Mouse (Mus musculus): Measurements from ENCODE around the gene Gsta2. TPM values are rescaled to one million over a fixed set of nuclear protein-coding genes. Genes with fewer than 3 reads are reported as not detected.

Gsta2 gene
- total RNA-seq (2015) (not detected in 2 replicates), total RNA-seq (2017) (not detected in 2 replicates)

DNA sequence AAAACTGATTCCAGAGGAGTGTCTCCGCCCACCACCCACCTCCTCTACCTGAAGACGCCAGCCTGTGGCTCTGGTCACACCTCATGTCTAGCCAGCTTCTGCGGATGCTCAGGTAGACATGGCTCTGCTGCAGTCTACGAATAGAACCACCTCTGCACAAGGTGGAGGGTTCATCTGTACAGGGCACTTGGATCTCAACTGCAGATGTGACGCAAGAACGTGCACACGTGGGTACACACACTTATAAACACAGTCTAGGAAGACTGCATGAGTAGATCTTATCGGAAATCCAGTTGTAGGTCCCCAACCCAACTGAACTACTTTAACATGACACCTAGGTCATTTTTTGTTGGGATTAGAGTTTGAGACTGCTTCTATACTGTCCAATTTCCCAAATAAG lies at the start of gene Gsta2:
Gene Gsta2, minus strand, starts transcription at position 178 of the 400 bp plus-strand sequence.
- no peak for ATAC-seq (replicated peaks; ENCODE audit: poor library complexity)

DNA sequence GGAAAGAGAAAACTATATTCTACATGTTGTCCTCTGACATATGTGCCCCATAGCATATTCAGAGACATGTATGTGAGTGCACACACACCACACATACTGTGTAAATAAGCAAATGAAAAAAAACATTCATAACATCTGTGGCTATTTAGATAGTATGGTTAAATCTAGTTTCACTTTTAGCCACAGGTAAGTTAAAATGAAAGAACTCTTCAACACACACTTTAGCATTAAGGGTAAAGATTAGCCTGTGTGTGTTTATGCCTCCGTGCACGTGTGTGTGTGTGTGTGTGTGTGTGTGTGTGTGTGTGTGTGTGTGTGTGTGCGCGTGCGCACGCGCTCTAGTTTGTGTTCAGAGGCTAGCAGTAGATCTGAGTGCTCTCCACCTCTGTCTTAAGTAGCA lies 46.0 kb upstream of the Gsta2 start:
- no peak for ATAC-seq (replicated peaks; ENCODE audit: poor library complexity)

- no peak for ATAC-seq (replicated peaks; ENCODE audit: poor library complexity)
Measured at GRCm38 (mm10) chr9:78400570-78400969, 45.0 kb upstream of the Gsta2 start.

DNA sequence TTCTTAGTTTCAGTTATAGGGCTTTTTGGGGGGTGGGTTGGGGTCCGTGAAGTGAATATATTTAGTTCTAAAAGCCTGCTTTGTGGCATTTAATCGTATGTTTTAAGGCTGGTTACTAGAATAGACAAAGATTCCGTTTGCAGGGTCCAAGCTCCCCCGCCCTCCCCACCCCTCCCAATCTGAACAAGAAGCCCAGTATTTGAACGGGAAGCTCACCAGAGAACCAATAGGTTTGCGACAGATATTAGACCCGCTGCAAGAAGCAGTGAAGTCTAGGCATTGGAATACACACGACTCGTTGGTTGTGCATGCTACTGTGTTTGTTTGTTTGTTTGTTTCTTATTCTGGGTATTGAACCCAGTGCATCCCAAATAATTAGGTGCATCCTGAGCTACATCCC lies 40.9 kb upstream of the Gsta2 start:
- ATAC-seq (replicated peaks; ENCODE audit: poor library complexity), result no peak

GRCm38 (mm10) chr9:78395630-78396351 lies 40.2 kb upstream of the Gsta2 start, which contains the start of gene Ddx43:
Ddx43 (plus strand) TSS chr9:78395777.
- ATAC-seq (replicated peaks; ENCODE audit: poor library complexity), result peak; percentile 83

GRCm38 (mm10) chr9:78395244-78395629 lies 39.6 kb upstream of the Gsta2 start:
- no peak for ATAC-seq (replicated peaks; ENCODE audit: poor library complexity)

DNA sequence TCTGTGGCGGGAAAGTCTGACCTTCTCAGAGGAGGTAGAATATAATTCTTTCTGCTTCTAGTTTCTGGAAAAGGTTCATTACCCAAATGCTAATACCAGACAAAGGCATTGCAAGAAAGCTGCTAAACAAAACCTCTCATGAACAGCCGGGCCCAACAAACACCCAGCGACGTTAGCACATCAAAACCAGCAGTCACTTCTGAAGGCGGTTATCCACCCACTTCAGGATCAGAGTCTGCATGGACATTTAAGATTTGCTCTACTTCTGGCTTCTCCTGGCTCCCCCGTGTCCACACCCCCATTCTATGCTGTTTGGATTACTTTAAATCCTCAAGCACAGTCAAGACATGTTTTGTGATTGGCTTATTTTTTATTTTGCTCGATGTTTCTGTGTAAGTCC lies 39.0 kb upstream of the Gsta2 start:
- no peak for ATAC-seq (replicated peaks; ENCODE audit: poor library complexity)

GRCm38 (mm10) chr9:78393741-78394140 lies 38.2 kb upstream of the Gsta2 start:
- no peak for ATAC-seq (replicated peaks; ENCODE audit: poor library complexity)

DNA sequence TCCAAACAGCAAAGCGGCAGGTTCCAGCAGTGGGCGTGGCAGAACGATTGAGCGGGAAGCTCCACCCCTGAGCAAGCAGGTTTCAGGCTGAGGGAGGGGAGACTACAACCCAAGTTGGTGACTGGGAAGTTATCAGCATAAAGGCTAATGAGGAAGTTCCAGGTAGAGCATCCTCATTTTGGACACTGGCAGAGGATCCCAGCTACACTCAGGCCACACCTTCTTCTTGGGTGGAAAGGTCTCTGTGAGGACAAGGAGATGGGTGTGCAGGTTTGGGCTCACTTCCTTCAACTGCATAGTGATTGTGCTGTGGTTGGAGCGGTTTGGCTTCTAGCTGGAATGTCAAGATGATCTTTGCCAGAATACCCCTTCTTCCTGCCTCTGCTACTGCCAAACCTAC lies 34.4 kb upstream of the Gsta2 start:
- peak; percentile 50 for ATAC-seq (replicated peaks; ENCODE audit: poor library complexity)

DNA sequence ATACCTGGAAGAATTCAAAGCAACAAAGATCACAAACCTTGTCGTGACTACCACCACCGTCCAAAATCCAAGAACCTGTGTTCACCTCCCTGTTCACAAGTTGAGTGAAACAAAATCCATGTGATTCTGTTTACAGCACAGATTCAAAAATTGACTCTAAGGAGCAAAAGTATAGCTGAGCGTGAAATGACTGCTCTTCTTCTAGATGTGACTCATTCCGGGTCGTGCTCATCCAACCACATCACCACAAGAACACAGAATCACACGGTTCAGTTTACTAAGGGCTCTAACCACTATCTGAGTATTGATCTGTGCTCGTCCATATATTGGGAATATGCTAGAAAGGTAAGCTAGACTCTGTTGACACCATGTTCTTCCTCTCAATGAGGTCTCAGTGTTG lies 31.4 kb upstream of the Gsta2 start:
- ATAC-seq (replicated peaks; ENCODE audit: poor library complexity), result no peak

- ATAC-seq (replicated peaks; ENCODE audit: poor library complexity), result peak; percentile 72
Measured at GRCm38 (mm10) chr9:78385893-78386292, 30.3 kb upstream of the Gsta2 start.

DNA sequence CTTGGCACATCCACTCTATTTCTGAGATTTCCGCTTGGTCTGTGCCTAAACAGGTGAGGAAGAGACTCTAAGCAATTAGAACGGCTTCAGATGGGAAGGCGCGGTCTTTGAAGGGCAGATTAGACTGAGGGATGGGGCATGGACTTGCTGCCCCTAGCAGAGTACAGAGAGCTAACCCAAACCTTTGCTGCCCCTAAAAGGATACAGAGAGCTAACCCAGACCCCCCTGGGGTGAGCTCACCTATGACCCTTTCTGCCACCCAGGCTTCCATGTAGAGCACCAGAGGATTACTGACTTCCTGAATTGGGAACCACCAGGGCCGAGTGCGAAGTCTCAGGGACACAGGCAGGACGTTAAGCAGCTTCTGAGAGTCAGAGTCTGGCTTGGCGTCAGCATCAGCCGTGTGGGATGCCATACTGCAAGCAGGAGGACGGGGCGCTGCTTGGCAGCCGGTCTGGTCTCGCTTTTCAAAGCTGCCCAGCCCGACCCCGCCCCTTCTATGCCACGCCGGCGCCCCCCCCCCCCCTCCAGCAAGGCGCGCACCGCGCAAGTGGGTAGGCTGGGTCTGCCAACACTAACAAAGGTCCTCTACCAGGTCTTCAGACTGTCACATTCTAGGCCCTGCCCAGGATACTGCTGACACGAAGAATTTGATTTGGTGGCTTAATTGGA lies 22.7 kb upstream of the Gsta2 start, which contains the start of gene Ooep:
Gene Ooep, minus strand, starts transcription at position 613 of the 673 bp plus-strand sequence.
- peak; percentile 78 for ATAC-seq (replicated peaks; ENCODE audit: poor library complexity)

GRCm38 (mm10) chr9:78377546-78377945 lies 22.0 kb upstream of the Gsta2 start:
- ATAC-seq (replicated peaks; ENCODE audit: poor library complexity), result no peak

GRCm38 (mm10) chr9:78375486-78375885 lies 19.9 kb upstream of the Gsta2 start:
- ATAC-seq (replicated peaks; ENCODE audit: poor library complexity), result no peak

GRCm38 (mm10) chr9:78374885-78375389 lies 19.3 kb upstream of the Gsta2 start:
- no peak for ATAC-seq (replicated peaks; ENCODE audit: poor library complexity)

- ATAC-seq (replicated peaks; ENCODE audit: poor library complexity), result no peak
Measured at GRCm38 (mm10) chr9:78374397-78374796, 18.8 kb upstream of the Gsta2 start.

- ATAC-seq (replicated peaks; ENCODE audit: poor library complexity), result no peak
Measured at GRCm38 (mm10) chr9:78372827-78373504, 17.4 kb upstream of the Gsta2 start.

DNA sequence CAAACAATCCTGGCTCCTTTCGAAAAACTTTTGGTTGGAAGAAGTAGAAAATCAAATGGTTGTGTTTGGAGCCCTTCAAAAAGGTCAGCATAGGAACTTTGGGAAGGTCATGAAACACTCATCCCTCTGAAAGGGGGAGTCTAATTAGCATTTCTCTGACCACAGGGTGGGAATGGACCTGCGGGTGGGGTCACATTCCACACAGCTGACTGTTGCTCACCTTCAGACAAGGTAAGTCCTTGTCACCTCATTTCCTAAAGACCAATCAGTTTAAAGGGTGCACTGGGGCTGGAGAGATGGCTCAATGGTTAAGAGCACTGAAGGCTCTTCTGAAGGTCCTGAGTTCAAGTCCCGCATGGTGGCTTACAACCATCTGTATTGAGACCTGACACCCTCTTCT lies 15.9 kb upstream of the Gsta2 start:
- no peak for ATAC-seq (replicated peaks; ENCODE audit: poor library complexity)

GRCm38 (mm10) chr9:78369786-78370185 lies 14.2 kb upstream of the Gsta2 start:
- no peak for ATAC-seq (replicated peaks; ENCODE audit: poor library complexity)

DNA sequence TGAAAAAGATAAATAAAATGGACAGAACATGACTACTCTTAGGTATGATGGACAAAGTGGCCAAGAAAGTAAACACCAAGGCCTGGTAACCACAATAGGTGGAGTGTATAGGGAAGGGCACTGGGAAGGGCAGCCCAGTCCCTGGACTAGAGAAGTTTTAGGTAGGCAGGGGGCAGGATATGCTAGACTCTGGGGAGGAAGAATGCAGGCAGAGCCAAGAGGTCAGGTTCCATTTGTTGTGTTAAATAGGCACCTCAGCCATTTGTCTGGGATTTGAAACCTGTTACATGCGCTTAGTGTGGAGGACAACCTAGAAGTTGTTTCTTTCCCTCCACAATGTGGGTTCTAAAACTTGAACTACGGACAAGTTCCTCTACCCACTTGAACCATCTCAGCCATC lies 13.8 kb upstream of the Gsta2 start:
- ATAC-seq (replicated peaks; ENCODE audit: poor library complexity), result no peak

DNA sequence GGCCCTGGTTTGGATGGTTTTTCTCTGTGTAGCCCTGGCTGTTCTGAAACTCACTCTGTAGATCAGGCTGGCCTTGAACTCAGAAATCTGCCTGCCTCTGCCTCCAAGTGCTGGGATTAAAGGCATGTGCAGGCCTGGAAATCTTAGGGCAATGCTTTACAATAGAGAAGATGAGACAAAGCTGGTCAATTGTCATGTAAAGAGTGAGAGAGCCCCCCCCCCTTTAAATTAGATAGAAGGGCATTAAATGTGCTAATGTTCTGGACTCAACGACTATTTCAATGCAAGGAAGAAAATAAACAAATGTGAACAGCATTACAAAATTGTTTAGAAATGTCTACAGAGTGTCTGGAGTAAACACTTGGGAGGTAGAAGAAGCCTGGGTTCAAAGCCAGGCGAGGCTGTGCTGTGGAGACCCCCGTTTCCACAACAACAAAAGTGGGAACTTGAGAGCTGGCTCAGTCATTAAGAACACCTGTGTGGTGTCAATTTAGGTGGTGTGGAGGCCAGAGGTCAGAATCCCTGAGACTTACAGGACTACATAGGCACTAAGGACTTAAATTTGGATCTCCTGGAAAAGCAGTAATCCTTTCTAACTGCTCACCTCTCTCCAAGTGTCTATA lies 13.2 kb upstream of the Gsta2 start:
- no peak for ATAC-seq (replicated peaks; ENCODE audit: poor library complexity)

All from megakaryocyte progenitor cell, adult 5-6 weeks (primary cell).